Mouse (Mus musculus): Measurements from ENCODE around the gene Hdac1.
"Not testable (repeated sequence)": the region's sequence is repeated elsewhere in the genome, so short reads cannot be mapped to it uniquely, and the experiment has no call there.

Hdac1 gene

DNA sequence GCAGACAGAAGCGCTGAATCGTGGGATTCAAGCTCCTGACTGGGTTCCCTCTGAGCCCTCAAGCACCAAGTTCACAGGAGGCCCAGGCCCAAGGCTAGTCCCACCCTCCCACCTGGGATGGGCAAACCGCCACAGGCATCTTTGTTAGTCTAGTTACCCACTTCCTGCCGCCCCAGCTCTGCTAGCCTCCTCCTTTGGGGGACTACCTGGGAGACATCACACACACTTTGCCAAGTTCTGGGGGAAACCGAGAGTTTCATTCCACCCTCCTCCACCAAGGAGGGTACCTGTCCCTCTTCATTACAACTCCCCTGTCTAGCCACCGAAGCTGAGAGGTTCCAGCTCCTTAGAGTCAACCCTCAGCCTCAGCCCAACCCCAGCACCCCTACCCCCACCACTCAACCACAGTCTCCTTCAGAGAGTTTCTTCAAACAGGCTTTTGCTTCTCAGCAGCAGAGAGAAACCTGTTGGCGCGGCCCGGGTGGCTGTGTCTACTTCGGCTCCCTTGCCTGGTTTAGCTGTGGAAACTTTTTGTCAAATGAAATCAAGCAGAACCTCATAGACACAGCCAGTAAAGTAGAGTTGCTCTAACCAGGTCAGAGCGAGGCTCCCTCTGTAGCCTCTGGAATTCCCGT, 15.9 kb upstream of the Hdac1 start:
- DNase-seq (ENCODE audit: low spot score in 2 of 2), result peak in 1 of 2 experiments; percentile 14

DNA sequence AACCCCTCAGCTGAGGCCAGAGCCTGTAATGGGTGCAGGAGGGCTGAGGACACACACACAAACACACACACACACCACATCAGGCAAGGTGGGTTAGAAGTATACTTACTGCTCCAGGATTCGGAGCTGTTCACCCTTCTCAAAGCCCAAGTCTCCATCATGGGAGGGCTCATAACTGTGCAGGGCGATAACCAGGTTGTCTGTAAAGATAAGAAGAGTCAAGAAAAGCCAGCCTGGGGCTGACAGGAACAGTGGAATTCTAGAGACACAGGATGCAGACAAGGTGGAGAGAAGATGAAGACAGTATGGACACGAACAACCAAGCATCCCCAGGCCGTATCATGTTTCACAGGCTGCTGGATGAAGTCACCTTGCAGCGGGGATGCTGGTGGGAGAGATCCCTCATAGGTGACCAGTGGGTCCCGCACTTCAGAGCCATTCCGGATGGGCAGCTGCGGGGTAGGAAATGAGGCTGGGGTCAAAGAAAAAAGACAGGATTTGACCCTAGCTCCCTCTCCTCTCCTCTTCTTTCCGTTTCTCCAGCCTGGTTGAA, 14.8 kb upstream of the Hdac1 start:
- no peak for DNase-seq (ENCODE audit: low spot score in 2 of 2)

DNA sequence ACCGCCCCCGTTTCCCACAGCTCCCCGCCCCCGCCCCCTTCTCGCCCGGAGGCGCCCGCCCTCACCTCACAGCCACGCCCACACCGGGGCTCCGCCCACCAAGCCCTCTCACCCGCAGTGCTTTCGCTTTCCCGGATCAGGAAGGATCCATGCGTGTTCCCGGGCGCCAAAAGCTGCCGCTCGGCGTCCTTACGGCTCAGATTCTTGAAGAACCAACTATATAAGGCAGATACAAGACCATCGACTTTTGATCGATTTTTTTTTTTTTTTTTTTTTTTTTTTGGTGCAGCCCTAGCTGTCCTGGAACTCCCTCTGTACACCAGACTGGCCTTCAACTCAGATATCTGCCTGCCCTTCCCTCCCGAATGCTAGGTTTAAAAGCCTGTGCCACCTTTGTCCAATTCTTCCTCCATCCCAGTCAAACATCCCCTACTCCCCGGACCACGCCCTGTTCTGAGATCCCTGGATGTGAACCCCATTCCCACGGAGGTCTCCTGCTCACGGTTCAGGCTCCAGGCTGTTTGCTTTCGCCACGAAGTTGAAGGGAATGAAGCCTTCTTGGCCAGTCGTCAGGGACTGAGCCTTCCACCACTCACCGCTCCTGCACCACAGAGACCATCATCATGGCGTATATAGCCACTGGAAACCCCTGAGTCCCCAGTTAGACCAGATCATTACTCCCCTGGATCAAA, 14.2 kb upstream of the Hdac1 start:
- DNase-seq (ENCODE audit: low spot score in 2 of 2), result peak; percentile 80 to 82

DNA sequence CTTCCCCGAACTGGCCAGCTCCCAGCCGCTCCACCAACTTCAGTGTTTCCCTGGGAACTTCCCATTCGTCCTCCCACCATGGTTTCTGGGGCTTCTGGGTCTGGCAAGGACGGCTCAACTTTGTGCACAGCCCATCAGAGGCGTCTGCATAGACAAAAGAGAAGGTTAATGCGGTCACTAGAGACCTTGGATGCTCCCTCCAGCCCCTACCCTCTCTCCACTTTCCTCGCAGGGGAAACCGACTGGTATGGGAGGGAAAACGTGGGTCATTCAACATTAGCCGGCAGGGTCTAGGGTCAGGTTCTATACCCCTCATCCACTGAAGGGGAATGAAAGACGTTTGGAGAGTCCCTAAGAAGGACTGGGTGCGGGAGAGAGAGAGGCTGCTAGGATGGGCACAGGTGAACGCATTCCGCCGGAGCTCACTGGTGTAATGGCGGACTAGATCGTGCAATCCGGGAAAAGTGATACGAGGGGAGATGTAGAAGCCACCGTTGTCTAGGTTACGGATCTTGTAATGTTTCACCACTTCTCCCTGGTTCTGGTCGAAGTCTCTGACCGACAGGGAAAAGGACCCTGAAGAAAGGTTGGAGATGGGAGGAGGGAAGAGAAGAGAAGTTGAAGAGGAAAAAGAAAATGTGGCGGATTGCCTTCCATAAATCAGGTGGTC, 13.5 kb upstream of the Hdac1 start:
- no peak for DNase-seq (ENCODE audit: low spot score in 2 of 2)

DNA sequence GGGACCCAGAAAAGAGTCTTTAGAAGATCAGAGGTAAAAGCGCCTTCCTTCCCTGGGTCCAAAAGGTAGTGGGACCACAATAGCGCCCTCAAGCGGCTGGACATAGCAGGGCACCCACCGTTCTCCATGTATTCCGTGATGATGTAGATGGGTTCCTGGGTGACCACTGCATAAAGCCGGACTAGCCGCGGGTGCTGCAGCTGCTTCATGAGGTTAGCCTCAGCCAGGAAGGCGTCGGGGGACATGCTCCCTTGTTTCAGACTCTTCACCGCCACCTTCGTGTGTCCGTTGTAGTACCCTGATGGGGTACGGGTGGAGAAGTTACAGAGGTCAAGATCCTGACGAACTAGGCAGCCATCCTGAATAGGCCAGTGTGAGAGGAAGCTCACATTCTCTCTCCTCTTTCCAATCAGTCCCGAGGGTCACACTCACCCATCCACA, 12.9 kb upstream of the Hdac1 start:
- peak in 1 of 2 experiments; percentile 48 for DNase-seq (ENCODE audit: low spot score in 2 of 2)

DNA sequence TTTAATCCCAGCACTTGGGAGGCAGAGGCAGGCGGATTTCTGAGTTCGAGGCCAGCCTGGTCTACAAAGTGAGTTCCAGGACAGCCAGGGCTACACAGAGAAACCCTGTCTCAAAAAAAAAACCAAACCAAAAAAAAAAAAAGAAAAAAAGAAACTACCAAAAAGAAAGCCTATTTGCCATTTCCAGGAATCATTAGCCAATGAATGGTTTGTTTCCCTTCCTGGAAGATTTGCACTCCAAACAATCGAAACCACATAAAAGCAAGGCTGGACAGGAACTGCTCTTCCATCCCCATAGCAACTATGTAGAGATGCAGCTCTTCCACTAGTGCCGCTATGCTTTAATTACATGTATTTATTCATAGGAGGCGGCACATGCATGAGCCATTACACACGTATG, 12.0 kb upstream of the Hdac1 start:
- not testable (repeated sequence) for DNase-seq (ENCODE audit: low spot score in 2 of 2)

DNA sequence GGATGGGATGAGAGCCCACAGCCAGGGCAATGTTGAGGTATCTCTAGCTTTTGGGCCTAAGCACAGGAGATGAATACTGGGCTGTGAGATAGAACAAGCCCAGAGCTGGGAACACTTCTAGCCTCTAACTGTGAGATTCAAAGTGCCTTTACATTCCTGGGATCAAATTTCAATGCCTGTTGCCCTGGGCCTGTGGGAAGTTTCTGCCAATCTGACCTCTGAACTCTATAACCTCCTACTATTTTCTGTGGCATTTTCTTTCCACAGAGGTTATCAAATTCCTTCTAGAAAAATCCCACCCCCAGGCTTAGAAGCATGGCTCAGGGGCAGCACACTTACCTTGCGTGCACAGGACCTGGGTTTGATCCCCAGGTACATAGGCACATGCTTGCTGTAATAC, 7.8 kb upstream of the Hdac1 start:
- no peak for DNase-seq (ENCODE audit: low spot score in 2 of 2)

DNA sequence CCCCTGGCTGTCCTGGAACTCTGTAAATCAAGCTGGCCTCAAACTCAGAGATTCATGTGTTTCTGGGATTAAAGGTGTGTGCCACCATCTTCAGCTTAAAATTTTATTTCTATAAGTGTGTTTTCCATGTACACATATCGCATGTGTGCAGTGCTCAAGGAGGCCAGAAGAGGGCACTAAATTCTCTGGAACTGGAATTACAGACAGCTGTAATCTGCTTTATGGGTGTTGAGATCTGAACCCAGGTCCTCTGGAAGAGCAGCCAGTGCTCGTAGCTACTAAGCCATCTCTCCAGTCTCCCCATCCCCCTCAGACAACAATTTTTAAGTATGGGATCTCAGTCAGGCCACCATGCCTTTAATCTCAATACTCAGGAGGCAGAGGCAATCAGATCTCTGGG, 6.8 kb upstream of the Hdac1 start:
- no peak for DNase-seq (ENCODE audit: low spot score in 2 of 2)

DNA sequence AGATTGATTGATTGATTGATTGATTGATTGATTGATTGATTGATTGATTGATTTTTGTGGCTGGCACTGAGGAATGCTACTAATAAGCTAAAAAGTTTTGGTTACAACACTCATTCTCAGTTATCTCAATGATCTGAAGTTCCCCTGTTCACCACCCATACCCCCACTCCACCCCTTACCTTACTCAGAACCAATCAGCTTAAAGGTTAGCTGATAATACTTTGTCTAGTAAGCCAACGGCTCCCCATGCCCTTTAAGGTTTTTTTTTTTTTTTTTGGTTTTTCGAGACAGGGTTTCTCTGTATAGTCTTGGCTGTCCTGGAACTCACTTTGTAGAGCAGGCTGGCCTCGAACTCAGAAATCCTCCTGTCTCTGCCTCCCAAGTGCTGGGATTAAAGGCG, 5.1 kb upstream of the Hdac1 start:
- not testable (repeated sequence) for DNase-seq (ENCODE audit: low spot score in 2 of 2)

DNA sequence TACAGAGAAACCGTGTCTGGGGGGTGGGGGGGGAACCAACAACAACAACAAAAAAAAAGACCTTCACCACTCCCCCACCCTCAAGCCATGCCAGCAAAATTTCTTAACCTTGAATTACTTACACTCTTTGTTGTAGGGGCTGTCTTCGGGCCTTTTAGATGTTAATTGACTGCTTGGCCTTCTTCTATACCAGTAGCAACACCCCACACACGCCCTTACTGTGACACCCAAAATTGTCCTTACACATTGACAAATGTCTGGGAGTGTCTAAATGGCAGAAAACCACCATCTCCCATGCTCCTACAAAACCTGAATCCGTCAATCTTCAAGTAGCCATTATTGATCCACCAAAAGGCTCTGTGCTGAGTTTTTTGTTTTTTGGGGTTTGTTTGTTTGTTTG, 1.6 kb upstream of the Hdac1 start:
- DNase-seq (ENCODE audit: low spot score in 2 of 2), result no peak

DNA sequence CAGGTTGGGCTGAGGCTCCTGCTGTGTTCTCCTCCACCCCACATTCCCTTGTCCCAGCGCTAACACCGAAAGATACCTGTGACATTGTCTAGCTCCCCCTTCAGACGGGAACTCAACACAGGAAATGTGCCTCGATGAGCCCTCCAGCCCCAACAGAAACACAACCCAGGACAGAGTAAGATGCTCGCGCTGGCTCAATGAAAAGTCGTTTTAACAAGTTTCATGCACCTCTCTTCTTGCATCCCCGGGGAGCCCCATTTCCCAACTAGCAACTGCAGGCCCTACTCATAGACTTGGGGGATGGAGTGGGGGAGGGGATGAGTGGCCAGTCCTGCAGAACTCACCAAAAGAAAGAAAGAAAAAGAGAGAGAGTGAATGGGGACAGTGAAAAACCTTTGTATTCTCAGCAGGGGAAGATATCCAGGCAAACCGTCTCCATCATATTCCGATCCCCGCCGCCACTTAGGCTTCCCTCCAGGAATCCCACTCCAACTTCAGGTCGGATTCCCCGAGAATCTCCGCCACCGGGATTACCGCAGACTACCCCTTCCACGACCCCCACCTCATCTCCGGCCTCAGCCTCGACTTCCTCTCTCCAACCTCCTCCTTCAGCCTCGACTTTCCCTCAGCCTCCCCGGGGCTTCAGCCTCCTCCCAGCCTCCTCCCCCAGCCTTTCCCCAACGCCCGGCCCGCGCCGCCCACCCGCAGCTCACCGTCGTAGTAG, 483 bp downstream of the Hdac1 start:
- no peak for DNase-seq (ENCODE audit: low spot score in 2 of 2)

DNA sequence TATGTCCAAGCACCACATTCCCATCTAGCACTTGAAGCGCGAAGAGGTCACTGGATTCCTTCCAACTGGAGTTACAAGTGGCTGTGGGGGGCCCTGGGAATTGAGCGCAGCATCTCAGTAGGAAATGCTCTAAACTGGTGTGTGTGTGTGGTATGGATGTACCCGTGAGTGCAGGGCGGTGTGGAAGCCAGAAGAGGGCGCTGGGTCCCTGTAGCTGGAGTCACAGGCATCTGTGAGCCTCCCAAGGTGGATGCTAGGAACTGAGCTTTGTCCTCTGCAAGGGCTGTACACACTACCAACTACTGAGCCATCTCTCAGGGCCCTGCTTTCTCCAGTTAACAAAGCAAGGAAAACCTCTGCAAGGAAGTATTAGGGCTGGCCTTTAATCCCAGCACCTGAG, 2.5 kb downstream of the Hdac1 start:
- no peak for DNase-seq (ENCODE audit: low spot score in 2 of 2)

DNA sequence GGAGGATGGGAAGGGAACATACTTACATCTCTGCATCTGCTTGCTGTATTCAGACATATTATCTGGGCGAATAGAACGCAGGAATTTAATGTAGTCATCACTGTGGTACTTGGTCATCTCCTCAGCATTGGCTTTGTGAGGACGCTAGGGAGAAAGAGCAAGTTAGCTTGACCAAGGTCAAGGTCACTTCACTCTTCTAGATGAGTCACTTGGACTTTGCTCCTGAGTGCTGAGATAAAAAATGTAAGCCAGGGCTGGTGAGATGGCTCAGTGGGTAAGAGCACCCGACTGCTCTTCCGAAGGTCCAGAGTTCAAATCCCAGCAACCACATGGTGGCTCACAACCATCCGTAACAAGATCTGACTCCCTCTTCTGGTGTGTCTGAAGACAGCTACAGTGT, 13.6 kb downstream of the Hdac1 start:
- DNase-seq (ENCODE audit: low spot score in 2 of 2), result not testable (repeated sequence)

DNA sequence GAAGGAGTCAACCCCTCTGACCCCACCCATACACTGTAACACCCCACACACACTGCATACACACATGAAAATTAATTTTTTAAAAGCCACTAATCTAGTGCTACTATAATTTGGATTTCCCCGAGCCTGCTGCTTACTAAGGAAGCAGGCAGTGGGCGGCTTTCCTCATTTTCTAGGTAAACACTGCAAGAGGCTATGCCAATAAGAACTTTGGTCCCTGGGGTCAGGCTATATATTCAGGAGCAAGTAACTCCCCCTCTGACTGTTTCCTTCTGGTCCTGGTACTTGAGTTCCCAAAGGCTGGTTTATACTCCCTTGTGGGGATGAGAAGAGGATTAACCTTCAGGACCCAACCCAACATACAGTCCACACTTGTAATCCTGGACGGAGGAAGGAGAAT, 16.6 kb downstream of the Hdac1 start:
- no peak for DNase-seq (ENCODE audit: low spot score in 2 of 2)

DNA sequence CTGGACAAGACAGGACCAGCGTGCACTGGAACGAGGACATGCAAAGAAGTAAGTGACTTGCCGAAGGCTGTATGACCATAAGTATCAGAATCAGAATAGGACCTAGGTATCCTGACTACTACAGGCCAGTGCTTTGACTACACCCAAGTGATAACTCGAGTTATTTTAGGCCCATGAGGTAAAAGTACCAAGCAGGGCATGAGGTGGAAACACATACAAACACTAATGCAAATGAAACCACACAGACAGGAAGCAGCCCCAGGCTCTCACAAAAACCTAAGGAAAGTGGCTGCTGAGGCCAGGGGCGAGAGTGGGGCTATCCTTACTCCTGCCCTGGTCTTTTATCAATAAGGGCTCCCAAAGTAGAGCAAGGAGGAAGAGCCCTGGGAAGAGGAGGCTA, 17.2 kb downstream of the Hdac1 start:
- DNase-seq (ENCODE audit: low spot score in 2 of 2), result no peak

DNA sequence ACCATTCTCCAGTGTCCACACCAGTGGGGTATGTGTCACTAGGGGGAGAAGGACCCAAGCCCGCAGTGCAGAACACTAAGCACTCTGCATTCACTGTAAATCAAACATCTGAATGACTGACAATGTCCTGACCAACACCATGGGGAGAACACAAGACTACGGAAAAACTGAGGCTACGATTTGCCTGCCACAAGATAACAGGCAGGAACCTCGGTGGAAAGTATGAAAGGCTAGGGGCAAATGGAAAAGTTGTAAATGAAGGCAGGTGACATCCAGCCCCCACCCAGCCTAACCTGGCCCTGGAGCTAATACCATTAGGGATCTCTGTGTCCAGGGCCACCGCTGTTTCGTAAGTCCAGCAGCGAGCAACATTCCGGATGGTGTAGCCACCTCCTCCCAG, 24.0 kb downstream of the Hdac1 start:
- DNase-seq (ENCODE audit: low spot score in 2 of 2), result no peak

DNA sequence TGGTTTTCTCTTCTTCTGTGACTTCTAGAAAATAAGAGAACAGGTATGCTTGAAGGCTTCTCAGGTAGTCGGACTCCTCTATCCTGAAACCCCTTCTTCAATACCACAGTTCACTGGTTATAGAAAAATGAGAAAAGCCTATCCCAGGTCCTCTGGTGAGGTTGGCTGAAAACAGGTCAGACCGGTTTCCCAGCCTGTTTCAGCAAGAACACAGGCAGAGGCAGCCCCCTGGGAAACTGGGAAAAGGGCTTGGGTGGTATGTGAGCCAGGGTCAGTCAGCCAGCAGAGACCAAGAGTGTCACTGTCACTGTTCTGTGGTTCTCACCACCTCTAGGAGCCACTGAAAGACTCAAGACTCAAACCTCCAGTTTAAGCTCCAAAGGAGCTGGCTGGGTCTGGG, 25.6 kb downstream of the Hdac1 start:
- DNase-seq (ENCODE audit: low spot score in 2 of 2), result no peak

DNA sequence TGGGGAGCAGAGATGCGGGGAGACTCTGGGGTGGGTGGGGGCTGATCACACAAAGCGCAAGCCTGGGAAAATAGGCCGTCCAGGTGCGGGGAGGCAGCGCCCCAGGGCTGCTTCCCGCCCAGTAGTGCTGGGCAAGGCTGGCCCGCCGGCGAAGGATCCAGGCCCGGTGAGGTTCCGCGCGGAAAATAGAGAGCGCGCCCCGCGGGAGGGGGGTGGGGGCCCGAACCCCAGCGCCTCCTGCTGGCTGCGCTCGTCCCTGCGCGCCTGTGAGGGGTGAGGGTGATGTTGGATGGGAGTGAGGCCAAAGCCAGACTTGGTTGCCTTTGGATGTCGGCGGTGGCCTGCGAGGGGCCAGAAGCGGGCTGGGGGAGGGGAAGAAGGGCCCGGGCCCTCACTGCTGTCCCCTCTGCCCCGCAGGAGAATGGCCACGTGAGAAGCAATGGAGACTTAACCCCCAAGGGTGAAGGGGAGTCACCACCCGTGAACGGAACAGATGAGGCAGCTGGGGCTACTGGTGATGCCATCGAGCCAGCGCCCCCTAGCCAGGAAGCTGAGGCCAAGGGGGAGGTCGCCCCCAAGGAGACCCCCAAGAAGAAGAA, 28.1 kb downstream of the Hdac1 start:
- DNase-seq (ENCODE audit: low spot score in 2 of 2), result peak; percentile 60 to 70

DNA sequence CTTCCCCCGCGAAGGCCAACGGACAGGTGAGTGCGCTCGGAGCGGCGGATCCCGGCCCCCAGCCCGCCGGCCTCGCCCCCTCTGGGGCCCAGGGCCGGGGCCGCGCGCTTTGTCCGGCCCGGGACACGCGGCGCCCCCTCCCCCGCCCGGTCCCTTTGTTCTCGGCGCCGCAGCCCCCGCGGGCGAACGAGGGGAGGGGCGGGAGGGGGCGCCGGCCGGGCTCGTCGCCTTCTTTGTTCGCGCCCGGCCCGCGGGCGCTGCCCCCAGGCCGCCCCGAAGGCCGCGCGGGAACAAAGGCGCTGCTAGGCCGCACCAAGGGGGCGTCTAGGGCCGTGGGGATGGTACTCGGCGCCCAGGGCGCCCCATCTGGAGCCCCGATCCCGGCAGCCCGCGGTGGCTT, 28.6 kb downstream of the Hdac1 start:
- DNase-seq (ENCODE audit: low spot score in 2 of 2), result no peak

DNA sequence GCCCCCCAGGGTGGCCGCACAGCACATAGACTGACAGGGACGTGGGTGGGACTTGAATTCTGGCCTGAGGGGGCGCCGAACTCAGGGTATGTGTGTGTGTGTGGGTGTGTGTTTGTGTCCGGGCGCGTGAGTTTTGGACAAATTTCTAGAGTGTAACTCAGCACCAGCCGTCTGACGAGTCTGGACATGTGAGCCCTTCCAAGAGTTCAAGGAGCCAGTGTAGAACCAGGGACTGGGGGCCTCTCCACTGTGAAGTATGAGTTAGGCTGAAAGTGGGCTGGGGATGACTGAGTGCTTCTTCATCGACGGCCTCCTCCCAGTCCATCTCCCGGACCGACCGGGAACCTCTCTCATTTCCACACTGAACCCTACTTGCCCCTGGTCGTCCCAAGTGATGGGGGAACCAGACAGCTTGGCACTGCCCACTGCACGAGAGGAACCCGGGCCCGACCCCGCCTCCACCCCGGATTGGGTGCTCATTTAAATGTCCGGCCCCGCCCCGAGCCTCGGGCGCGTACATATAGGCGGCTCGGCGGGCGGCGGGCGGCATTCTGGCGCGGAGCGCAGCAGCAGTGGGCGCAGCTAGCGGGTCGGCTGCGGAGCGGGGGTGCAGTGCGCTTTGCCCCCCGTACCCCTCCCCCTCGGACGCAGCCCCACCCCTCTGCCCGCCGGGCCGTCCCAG, 29.3 kb downstream of the Hdac1 start, which contains the start of gene Marcksl1:
Marcksl1 (plus strand) TSS at position 496 of the 682 bp plus-strand sequence.
- peak; percentile 88 to 92 for DNase-seq (ENCODE audit: low spot score in 2 of 2)

All from frontal cortex, postnatal 10 days (tissue).